Mouse (Mus musculus): ENCODE measurements at regions not wholly inside any gene's neighbourhood (a gene's known extent, or its start where the extent isn't known, plus 50 kb on each side); places are given as distances from the start of the nearest gene placed in this dataset.

GRCm38 (mm10) chr6:94336168-94336567 is 52.5 kb upstream of the Magi1 start:
- peak; percentile 48 for DNase-seq (ENCODE audit: low read depth, low spot score)
